Mouse (Mus musculus) monocyte, adult 2 months (primary cell): ENCODE measurements around the gene Amh.
"Not testable (repeated sequence)": the region's sequence is repeated elsewhere in the genome, so short reads cannot be mapped to it uniquely, and the experiment has no call there.

Experiments
- DNase-seq, 2 experiments: peaks; one replicate each; pipeline ENCODE4 v3.0.0; 2022; ENCODE audit warnings: low spot score in 2 of 2, low read depth in 1 of 2

Gene Amh

GRCm38 (mm10) chr10:80806341-80807056, 1.5 kb downstream of the Amh start:
- DNase-seq, result no peak

GRCm38 (mm10) chr10:80807057-80807627, 2.1 kb downstream of the Amh start:
- DNase-seq, result no peak

GRCm38 (mm10) chr10:80808099-80808984, 3.3 kb downstream of the Amh start:
- no peak for DNase-seq

- DNase-seq, result no peak
These were observed 4.1 kb downstream of the Amh start for GRCm38 (mm10) chr10:80808985-80809632.

DNA sequence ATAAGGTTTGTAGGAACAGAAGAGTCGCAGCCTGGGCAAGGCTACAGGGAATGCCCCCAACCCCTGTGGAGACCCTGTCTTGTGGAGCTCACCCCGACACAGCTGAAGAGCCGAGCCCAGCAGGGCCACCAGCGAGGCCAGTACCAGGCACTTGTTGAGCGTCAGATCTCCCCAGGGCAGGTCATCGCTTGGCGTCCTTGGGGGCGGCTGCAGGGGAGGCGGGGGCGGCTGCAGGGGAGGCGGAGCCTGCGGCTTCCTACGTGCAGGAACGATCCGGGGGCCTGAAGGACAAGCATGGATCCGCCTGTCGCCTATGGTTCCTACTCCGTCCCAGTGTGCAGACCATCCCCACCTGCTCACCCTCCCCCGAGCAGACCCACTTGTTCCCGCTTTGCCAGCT, 5.0 kb downstream of the Amh start:
- DNase-seq, result no peak

DNA sequence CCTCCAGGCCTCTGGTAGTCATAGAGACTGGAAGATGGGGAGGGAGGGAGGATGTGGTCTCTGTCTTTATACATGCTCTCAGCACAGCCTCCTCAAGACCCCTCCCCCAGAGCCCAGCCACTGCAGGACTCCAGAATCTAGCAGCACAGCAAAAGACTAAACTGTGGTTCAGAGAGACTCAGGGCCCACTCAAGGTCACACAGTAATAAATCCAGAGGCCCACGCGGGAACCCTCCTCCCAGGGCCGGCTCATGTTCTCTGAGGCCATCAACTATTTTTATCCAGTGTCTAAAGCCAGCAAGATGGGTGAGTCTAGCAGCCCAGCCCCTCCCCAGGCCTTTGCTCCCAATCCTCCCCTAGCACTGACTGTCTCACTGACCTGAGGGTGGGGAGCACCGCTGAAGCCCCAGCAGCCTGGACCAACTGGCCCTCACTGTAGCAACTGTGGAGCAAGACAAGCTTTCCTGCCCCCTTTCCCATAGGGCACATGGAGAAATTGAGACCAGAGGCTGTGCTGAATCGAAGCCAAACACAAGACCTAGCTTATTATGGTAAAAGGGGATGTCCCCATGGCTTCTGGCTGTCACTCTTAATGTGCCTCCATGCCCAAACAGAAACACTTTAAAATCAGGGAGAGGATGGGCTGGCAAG, 7.5 kb downstream of the Amh start:
- no peak for DNase-seq

- DNase-seq, result no peak
These were observed 8.3 kb downstream of the Amh start, which contains the start of gene Jsrp1 for GRCm38 (mm10) chr10:80813366-80813765. Jsrp1 (minus strand) TSS chr10:80813498.

DNA sequence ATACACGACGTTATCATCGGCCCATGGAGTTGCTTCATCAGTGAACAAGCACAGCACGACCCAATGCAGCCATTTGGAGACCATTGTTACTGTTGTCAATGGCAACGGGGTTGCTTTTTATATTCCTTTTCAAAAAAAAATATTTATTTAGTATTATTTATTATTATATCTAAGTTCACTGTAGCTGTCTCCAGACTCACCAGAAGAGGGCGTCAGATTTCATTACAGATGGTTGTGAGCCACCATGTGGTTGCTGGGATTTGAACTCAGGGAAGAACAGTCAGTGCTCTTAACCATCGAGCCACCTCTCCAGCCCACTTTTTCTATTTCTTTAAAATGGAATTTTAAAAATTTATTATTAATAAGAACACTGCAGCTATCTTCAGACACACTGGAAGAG, 9.8 kb downstream of the Amh start:
- no peak for DNase-seq

DNA sequence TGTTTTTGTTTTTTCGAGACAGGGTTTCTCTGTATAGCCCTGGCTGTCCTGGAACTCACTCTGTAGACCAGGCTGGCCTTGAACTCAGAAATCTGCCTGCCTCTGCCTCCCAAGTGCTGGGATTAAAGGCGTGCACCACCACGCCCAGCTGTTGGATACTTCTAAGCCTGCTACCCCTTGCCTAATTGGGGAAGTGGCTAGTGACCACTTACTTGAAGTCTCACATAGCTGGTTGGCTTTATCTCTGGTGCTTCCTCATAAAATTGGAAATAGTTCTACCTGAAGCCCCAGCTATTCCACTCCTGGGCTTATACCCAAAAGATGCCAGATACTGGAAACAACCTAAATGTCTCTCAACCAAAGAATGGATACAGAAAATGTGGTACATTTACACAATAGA, 11.3 kb downstream of the Amh start:
- not testable (repeated sequence) for DNase-seq

DNA sequence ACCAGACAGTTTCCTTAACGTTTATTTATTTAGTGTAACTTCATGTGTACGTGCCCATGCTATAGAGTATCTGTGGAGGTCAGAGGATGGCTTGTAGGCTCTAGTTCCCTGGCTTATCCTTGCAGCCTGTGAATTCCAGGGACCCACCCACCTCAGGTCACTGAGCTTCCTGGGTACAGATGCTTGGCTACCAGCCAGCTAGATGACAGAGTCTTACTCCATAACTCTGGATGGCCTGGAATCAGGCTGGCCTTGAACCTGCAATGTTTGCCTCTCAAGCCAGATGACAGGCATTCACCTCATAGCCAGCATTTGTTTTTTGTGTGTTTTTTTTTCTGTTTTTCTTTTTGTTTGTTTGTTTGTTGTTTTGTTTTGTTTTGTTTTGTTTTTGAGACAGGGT, 12.1 kb downstream of the Amh start:
- no peak for DNase-seq

- DNase-seq, result not testable (repeated sequence)
These were observed 12.9 kb downstream of the Amh start for GRCm38 (mm10) chr10:80817955-80818354.

GRCm38 (mm10) chr10:80818599-80819281, 13.7 kb downstream of the Amh start:
- DNase-seq, result no peak

DNA sequence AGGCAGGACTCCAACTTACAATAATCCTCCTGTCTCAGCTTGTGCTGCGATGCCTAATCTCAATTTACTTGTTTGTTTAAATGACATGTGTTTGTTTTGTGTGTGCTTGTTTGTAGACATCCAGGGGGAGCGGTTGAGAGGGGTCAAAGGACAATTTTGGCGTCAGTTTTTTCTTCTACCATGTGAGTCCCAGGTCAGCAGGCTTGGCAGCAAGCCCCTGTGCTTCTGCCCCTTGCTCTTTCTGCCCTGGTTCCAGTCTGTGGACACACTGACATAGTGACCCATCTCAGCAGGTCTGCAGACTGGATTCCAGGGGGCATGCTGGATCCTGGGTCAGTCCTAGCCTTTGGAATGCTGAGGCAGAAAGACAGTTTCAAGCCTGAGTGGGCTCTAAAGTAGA, 14.4 kb downstream of the Amh start:
- DNase-seq, result no peak

GRCm38 (mm10) chr10:80821991-80822390, 16.9 kb downstream of the Amh start:
- DNase-seq, result no peak

DNA sequence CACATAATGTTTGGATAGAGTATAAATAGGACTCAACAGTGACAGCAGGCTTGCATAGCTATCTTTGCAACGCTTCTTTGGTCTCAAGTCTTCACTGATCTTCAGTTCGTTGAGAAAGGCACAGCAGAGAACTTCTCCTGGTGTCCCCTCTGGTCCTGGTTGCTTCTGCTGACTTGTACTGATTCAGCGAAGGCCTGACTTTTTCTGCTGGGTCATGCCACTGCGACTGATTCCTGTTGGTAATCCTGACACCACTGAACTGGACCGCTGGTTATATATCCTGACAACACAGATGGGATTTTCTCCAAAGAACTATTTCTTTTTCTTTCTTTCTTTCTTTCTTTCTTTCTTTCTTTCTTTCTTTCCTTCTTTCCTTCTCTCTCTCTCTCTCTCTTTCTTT, 17.5 kb downstream of the Amh start:
- DNase-seq, result no peak

- DNase-seq, result no peak
These were observed 18.3 kb downstream of the Amh start for GRCm38 (mm10) chr10:80823316-80823715.

DNA sequence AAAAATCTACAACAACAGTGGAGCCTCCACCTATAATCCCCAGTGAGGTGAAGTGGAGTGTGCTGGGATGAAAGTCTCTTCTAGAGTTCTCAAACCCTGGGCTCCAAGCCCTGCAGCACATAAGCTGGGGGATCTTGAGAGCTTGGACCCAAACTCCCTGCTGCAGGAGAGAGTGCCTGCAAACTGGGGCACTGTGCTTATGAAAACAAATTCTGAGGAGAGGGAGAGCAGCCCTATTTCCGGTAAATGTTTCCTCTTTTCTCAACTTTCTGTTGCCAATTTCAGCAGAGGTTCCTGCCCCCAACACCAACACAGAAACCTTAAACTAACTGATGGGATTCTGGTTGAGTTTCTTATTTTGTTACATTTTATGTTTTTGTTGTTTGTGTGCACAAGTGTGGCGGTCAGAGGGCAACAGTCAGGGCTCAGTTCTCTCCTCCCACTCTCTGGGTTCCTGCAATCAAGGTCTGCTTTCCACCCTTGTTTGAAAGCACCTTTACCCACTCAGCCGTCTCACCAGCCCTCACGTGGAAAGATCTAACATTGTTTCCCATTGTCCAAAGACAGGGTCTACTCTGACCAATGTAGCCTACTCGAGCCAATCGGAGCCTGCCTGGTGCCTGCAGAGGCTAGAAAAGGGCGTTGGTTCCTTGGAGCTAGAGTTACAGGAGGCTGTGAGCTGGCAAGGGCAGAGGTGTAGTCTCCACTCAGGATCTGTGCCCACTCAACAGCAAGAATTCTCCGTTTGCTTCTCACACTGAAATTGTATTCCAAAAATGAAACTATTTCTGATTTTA, 19.0 kb downstream of the Amh start:
- no peak for DNase-seq

DNA sequence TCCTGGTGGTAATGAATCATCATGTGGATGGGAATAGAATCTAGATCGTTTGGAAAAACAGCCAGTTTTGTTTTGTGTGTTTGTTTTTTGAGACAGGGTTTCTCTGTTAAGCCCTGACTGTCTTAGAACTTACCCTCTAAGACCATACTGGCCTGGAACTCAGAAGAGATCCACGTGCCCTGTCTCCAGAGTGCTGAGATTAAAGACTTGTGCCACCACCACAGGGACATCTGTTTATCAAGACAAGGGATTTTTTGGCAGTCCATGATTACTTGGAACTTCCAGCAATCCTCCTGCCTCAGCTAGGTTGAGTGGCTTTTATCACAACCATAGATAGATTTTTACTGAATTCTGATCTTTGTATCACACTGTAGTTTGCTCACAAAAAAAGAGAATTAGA, 19.8 kb downstream of the Amh start:
- no peak for DNase-seq
